Comparison of ENCODE assay signal across 8 mouse cellular contexts in the genomic region with DNA sequence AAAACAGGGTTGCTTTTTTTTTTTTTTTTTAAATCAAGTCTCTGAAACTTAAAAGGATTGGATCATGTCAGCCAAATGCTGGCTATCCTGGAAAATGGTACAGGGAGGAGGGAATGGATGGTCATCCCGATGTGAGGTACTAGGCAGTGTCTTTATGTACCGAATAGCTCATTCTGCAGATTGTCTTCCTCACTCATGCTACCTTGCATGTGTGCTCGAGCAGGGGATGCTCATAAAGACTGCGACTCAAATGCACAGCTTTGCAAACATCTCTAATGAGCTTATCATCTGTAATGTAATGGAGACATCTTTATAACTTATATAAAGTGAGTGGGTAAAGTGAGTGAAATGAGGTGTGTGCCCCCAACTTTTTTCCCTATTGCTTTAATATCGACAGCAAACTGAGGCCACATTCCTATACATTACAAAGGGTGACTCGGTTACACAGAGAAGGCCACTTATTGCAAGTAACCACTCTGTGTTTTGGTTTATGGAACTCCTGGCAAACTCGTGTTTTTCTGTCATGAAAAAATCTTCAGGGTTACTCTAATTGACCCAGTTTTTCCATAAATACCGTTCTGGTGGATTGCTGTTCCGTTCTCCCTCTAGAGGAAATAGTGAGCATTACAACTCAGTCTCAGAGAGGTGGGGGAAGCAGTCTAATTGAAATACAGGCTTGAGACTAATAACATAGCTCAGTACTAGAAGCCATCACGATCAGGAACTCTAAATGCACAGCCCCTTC.
DNase-seq lines count a peak whose midpoint lies in the region; ATAC-seq lines count a peak whose summit lies in the region.

No protein-coding gene starts in this region.

- no peaks in the 10 kb centered on the region for H3K9me3 ChIP-seq in embryonic facial prominence, embryonic 14.5 days (ENCODE audit: control insufficient read depth, low read length)

- WGBS in embryonic facial prominence, embryonic 14.5 days = 51% methylated on average over 10 of the region's 10 CpGs

- peak; percentile 26; the same call in 1 of the 2 replicates for ATAC-seq in embryonic facial prominence, embryonic 14.5 days (ENCODE audit: low read depth)

- no peaks in the 10 kb centered on the region for H3K36me3 ChIP-seq in embryonic facial prominence, embryonic 14.5 days (ENCODE audit: control insufficient read depth, insufficient read depth, low read length)

- peak; percentile 27 to 90 for DNase-seq in adrenal gland, adult (ENCODE audit: inconsistent age in 2 of 2, low spot score in 1 of 2)
- no peak for DNase-seq in adrenal gland, postnatal 4 days (ENCODE audit: low spot score in 2 of 2)
- peak; percentile 53 for DNase-seq in thymus, postnatal 0 days (ENCODE audit: low spot score)
- no peak for DNase-seq in thymus, postnatal 4 days
- DNase-seq in embryonic facial prominence, embryonic 14.5 days (ENCODE audit: low spot score) = peak; percentile 56
- DNase-seq in induced T-regulatory cell, adult 2 months (ENCODE audit: low read depth) = peak; percentile 68
- peak; percentile 68 for DNase-seq in mesoderm, embryonic 11.5 days (ENCODE audit: low read depth, low spot score)
- no peak for DNase-seq in ovary, adult 18-20 months (ENCODE audit: low spot score)

- no peaks in the 10 kb centered on the region for H3K27me3 ChIP-seq in embryonic facial prominence, embryonic 14.5 days (replicated peaks; ENCODE audit: control insufficient read depth, insufficient read depth, low read length)

- H3K4me3 ChIP-seq in embryonic facial prominence, embryonic 14.5 days (ENCODE audit: low read depth, low read length) = no peak overlapping the region

- no peak overlapping the region for H3K4me2 ChIP-seq in embryonic facial prominence, embryonic 14.5 days (ENCODE audit: low read depth, low read length)

- H3K27ac ChIP-seq in embryonic facial prominence, embryonic 14.5 days (replicated peaks; ENCODE audit: low read depth, low read length) = no peak overlapping the region

- no peak overlapping the region for H3K9ac ChIP-seq in embryonic facial prominence, embryonic 14.5 days (ENCODE audit: low read depth, low read length)

- H3K4me1 ChIP-seq in embryonic facial prominence, embryonic 14.5 days (ENCODE audit: control insufficient read depth, insufficient read depth, low read length) = 0 out of 2 replicates have a peak, but pooled peaks cover 5% of the 10 kb centered on the region

Comparison
In these comparisons a context has a peak if more than half of its experiments do, and no peak if none do; other contexts are left out.
1. DNase-seq: peak in adrenal gland, adult (2 of 2), thymus, postnatal 0 days (single experiment), embryonic facial prominence, embryonic 14.5 days (single experiment), induced T-regulatory cell, adult 2 months (single experiment) and mesoderm, embryonic 11.5 days (single experiment); none in adrenal gland, postnatal 4 days (0 of 2), thymus, postnatal 4 days (single experiment) and ovary, adult 18-20 months (single experiment).